Mouse (Mus musculus): ENCODE measurements around the gene Olfr913. TPM values are rescaled to one million over a fixed set of nuclear protein-coding genes. Genes with fewer than 3 reads are reported as not detected.

The Olfr913 gene
- not detected in 2 replicates for polyA plus RNA-seq (2014; fragmentation: Nextera tagmentation; extraction: Ambion mirVana)

- H3K4me2 ChIP-seq (ENCODE audit: low read length), result no peak within 1 kb of the TSS
- H3K9ac ChIP-seq (ENCODE audit: low read length), result no peak within 1 kb of the TSS
- no peak for ATAC-seq
- no peaks in the 10 kb centered on the region for H3K36me3 ChIP-seq (ENCODE audit: control insufficient read depth, insufficient read depth, low read length)
- WGBS, result 63% methylated on average over 2 of the region's 2 CpGs
- no peaks in the 10 kb centered on the region for H3K9me3 ChIP-seq (replicated peaks; ENCODE audit: control insufficient read depth, low read length)
- no peak for DNase-seq (ENCODE audit: low spot score)
- H3K27ac ChIP-seq (ENCODE audit: low read depth, low read length), result no peak within 1 kb of the TSS
- H3K4me1 ChIP-seq (ENCODE audit: control insufficient read depth, insufficient read depth, low read length), result no peaks in the 10 kb centered on the region
- H3K4me3 ChIP-seq (ENCODE audit: low read depth, low read length), result no peak within 1 kb of the TSS
- H3K27me3 ChIP-seq (replicated peaks; ENCODE audit: control insufficient read depth, insufficient read depth, low read length), result no peaks in the 10 kb centered on the region
These were observed at the start of gene Olfr913 for GRCm38 (mm10) chr9:38592459-38592858. TSS of gene Olfr913 (plus strand) at chr9:38592759.

DNA sequence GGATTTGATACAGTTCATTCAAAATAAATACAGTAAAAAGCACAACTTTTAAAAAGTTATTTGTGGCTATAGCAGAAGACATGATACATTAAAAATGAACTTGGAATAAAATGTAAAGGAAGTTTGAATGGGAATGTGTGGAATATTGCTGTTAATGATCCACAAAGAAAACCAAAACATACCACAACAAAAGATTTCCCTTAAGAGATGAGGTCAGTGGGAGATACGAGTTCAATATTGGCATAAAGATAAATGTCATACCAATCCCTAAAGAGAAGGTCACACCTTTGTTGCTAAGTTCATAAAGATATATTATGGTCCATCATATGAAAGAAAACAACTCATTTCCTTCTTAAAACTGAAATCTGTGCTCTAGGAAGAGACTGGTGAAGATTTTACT, 12.7 kb upstream of the Olfr913 start, which contains the start of gene Olfr912:
Olfr912 (plus strand) TSS at position 301 of the 400 bp plus-strand sequence.
- Histone ChIP-seq H3K4me3 (ENCODE audit: low read depth, low read length) (no peak within 1 kb of the TSS), H3K4me2 (ENCODE audit: low read length) (no peak within 1 kb of the TSS), H3K27me3 (replicated peaks; ENCODE audit: control insufficient read depth, insufficient read depth, low read length) (no peaks in the 10 kb centered on the region), H3K27ac (ENCODE audit: low read depth, low read length) (no peak within 1 kb of the TSS), H3K9me3 (replicated peaks; ENCODE audit: control insufficient read depth, low read length) (no peaks in the 10 kb centered on the region), H3K9ac (ENCODE audit: low read length) (no peak within 1 kb of the TSS), H3K36me3 (ENCODE audit: control insufficient read depth, insufficient read depth, low read length) (no peaks in the 10 kb centered on the region), H3K4me1 (ENCODE audit: control insufficient read depth, insufficient read depth, low read length) (no peaks in the 10 kb centered on the region)
- WGBS, result 73% methylated on average over 1 of the region's 1 CpGs
- DNase-seq (ENCODE audit: low spot score), result no peak
- ATAC-seq, result no peak

DNA sequence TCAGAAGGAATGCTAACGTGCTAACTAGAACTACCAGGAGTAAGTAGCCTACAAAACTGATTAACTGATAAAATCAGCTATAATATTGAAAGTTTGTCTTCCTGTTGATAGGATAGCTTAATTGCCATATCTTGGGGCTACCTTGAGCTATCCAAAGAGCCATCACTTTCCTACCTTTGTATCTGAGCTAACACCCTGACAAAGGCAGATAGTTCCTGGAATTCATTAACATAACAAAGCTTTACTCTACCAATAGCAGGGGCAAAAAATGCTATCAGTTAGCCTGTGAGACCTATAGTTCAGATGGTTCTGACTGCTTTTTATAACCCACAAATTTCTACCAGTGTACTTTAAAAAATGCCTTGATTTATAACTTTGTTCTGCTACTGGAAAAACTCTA, 1.5 kb upstream of the Olfr913 start:
- 65% methylated on average over 1 of the region's 1 CpGs for WGBS

DNA sequence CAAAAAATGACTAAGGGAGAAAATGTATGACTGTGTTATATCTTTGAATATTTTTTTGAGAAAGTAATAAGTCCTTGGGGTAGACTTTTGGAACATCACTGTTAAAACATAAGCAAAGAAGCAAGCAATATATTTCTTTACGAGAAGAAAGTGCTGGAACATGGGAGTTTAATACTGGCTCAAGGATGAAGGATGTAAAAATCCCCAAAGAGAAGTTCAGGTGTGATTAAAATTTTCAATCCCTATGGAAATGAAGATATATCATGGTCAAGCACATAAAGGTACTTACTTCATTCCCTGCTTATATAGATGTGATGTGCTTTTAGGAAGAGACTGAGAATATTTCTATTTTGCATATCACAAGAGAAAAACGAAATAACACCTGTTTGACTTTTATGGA, 12.2 kb downstream of the Olfr913 start, which contains the start of gene Olfr914:
Olfr914 (plus strand) TSS at position 301 of the 400 bp plus-strand sequence.
- no peaks in the 10 kb centered on the region for H3K4me1 ChIP-seq (ENCODE audit: control insufficient read depth, insufficient read depth, low read length)
- DNase-seq (ENCODE audit: low spot score) (no peak), ATAC-seq (no peak)
- no peak within 1 kb of the TSS for H3K27ac ChIP-seq (ENCODE audit: low read depth, low read length)
- 76% methylated on average over 2 of the region's 2 CpGs for WGBS
- H3K4me3 ChIP-seq (ENCODE audit: low read depth, low read length), result no peak within 1 kb of the TSS
- H3K4me2 ChIP-seq (ENCODE audit: low read length), result no peak within 1 kb of the TSS
- no peaks in the 10 kb centered on the region for H3K36me3 ChIP-seq (ENCODE audit: control insufficient read depth, insufficient read depth, low read length)
- H3K9ac ChIP-seq (ENCODE audit: low read length), result no peak within 1 kb of the TSS
- H3K27me3 ChIP-seq (replicated peaks; ENCODE audit: control insufficient read depth, insufficient read depth, low read length), result no peaks in the 10 kb centered on the region
- H3K9me3 ChIP-seq (replicated peaks; ENCODE audit: control insufficient read depth, low read length), result no peaks in the 10 kb centered on the region

More for the DNA sequence above, 1.5 kb upstream of the Olfr913 start:
- no peak overlapping the region for H3K4me3 ChIP-seq (ENCODE audit: low read depth, low read length)
- no peaks in the 10 kb centered on the region for H3K27me3 ChIP-seq (replicated peaks; ENCODE audit: control insufficient read depth, insufficient read depth, low read length)
- no peak overlapping the region for H3K9ac ChIP-seq (ENCODE audit: low read length)
- H3K4me1 ChIP-seq (ENCODE audit: control insufficient read depth, insufficient read depth, low read length), result no peaks in the 10 kb centered on the region
- DNase-seq (ENCODE audit: low spot score) (no peak), ATAC-seq (no peak)
- H3K27ac ChIP-seq (ENCODE audit: low read depth, low read length), result no peak overlapping the region
- H3K36me3 ChIP-seq (ENCODE audit: control insufficient read depth, insufficient read depth, low read length), result no peaks in the 10 kb centered on the region
- H3K4me2 ChIP-seq (ENCODE audit: low read length), result no peak overlapping the region
- H3K9me3 ChIP-seq (replicated peaks; ENCODE audit: control insufficient read depth, low read length), result no peaks in the 10 kb centered on the region

DNA sequence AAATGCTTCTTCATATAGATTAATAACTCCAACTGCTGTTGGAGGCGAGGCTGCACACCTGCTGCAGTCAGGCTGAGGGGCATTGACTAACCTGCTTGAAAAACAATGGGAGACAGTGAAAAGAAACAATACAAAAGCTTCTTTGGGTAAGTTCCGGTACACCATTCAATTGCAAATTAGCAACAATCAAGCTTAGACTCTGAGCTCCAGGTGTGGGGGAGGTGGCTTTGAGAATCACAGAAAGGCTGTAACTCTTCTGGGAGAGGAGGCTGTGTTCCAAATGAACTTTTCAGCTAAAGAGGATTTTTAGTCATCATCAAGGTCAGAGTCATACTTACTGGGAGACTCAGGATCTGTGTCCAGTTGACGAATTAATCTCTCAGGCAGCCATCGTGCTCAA, 39.8 kb downstream of the Olfr913 start:
- Histone ChIP-seq H3K4me2 (ENCODE audit: low read length) (no peak overlapping the region), H3K4me1 (ENCODE audit: control insufficient read depth, insufficient read depth, low read length) (no peaks in the 10 kb centered on the region), H3K27me3 (replicated peaks; ENCODE audit: control insufficient read depth, insufficient read depth, low read length) (no peaks in the 10 kb centered on the region), H3K27ac (ENCODE audit: low read depth, low read length) (no peak overlapping the region), H3K4me3 (ENCODE audit: low read depth, low read length) (no peak overlapping the region), H3K9me3 (replicated peaks; ENCODE audit: control insufficient read depth, low read length) (no peaks in the 10 kb centered on the region), H3K9ac (ENCODE audit: low read length) (no peak overlapping the region), H3K36me3 (ENCODE audit: control insufficient read depth, insufficient read depth, low read length) (no peaks in the 10 kb centered on the region)
- WGBS, result 77% methylated on average over 4 of the region's 4 CpGs
- DNase-seq (ENCODE audit: low spot score) (no peak), ATAC-seq (no peak)

Other genes starting within 250 kb of the Olfr913 start
- not detected in 2 replicates for gene Olfr898, start 244.3 kb upstream of the Olfr913 start, polyA plus RNA-seq (2014; fragmentation: Nextera tagmentation; extraction: Ambion mirVana)
- not detected in 2 replicates for gene Olfr250, start 225.9 kb upstream of the Olfr913 start, polyA plus RNA-seq (2014; fragmentation: Nextera tagmentation; extraction: Ambion mirVana)
- gene Olfr251, start 215.7 kb upstream of the Olfr913 start, polyA plus RNA-seq (2014; fragmentation: Nextera tagmentation; extraction: Ambion mirVana), result not detected in 2 replicates
- gene Olfr147, start 191.1 kb upstream of the Olfr913 start, polyA plus RNA-seq (2014; fragmentation: Nextera tagmentation; extraction: Ambion mirVana), result not detected in 2 replicates
- not detected in 2 replicates for gene Olfr901, start 163.3 kb upstream of the Olfr913 start, polyA plus RNA-seq (2014; fragmentation: Nextera tagmentation; extraction: Ambion mirVana)
- gene Olfr902, start 145.1 kb upstream of the Olfr913 start, polyA plus RNA-seq (2014; fragmentation: Nextera tagmentation; extraction: Ambion mirVana), result not detected in 2 replicates
- gene Olfr904, start 129.6 kb upstream of the Olfr913 start, polyA plus RNA-seq (2014; fragmentation: Nextera tagmentation; extraction: Ambion mirVana), result not detected in 2 replicates
- gene Olfr905, start 121.7 kb upstream of the Olfr913 start, polyA plus RNA-seq (2014; fragmentation: Nextera tagmentation; extraction: Ambion mirVana), result not detected in 2 replicates
- not detected in 2 replicates for gene Olfr906, start 105.7 kb upstream of the Olfr913 start, polyA plus RNA-seq (2014; fragmentation: Nextera tagmentation; extraction: Ambion mirVana)
- gene Olfr907, start 97.0 kb upstream of the Olfr913 start, polyA plus RNA-seq (2014; fragmentation: Nextera tagmentation; extraction: Ambion mirVana), result not detected in 2 replicates
- gene Olfr911-ps1, start 71.2 kb upstream of the Olfr913 start, polyA plus RNA-seq (2014; fragmentation: Nextera tagmentation; extraction: Ambion mirVana), result not detected in 2 replicates
- not detected in 2 replicates for gene Olfr910, start 54.9 kb upstream of the Olfr913 start, polyA plus RNA-seq (2014; fragmentation: Nextera tagmentation; extraction: Ambion mirVana)
- gene Olfr912, start 12.6 kb upstream of the Olfr913 start, polyA plus RNA-seq (2014; fragmentation: Nextera tagmentation; extraction: Ambion mirVana), result not detected in 2 replicates
- gene Olfr914, start 12.3 kb downstream of the Olfr913 start, polyA plus RNA-seq (2014; fragmentation: Nextera tagmentation; extraction: Ambion mirVana), result not detected in 2 replicates
- not detected in 2 replicates for gene Olfr916, start 67.1 kb downstream of the Olfr913 start, polyA plus RNA-seq (2014; fragmentation: Nextera tagmentation; extraction: Ambion mirVana)
- not detected in 2 replicates for gene Olfr917, start 73.1 kb downstream of the Olfr913 start, polyA plus RNA-seq (2014; fragmentation: Nextera tagmentation; extraction: Ambion mirVana)
- gene Olfr918, start 81.8 kb downstream of the Olfr913 start, polyA plus RNA-seq (2014; fragmentation: Nextera tagmentation; extraction: Ambion mirVana), result not detected in 2 replicates
- gene Olfr919, start 110.9 kb downstream of the Olfr913 start, polyA plus RNA-seq (2014; fragmentation: Nextera tagmentation; extraction: Ambion mirVana), result not detected in 2 replicates
- gene Vwa5a, start 125.5 kb downstream of the Olfr913 start, polyA plus RNA-seq (2014; fragmentation: Nextera tagmentation; extraction: Ambion mirVana), result 6.9 and 7.3 TPM in 2 replicates
- not detected in 2 replicates for gene Olfr920, start 159.5 kb downstream of the Olfr913 start, polyA plus RNA-seq (2014; fragmentation: Nextera tagmentation; extraction: Ambion mirVana)
- not detected in 2 replicates for gene Olfr921, start 180.3 kb downstream of the Olfr913 start, polyA plus RNA-seq (2014; fragmentation: Nextera tagmentation; extraction: Ambion mirVana)
- gene Olfr922, start 221.9 kb downstream of the Olfr913 start, polyA plus RNA-seq (2014; fragmentation: Nextera tagmentation; extraction: Ambion mirVana), result not detected in 2 replicates
- gene Olfr923, start 233.8 kb downstream of the Olfr913 start, polyA plus RNA-seq (2014; fragmentation: Nextera tagmentation; extraction: Ambion mirVana), result not detected in 2 replicates